Mouse (Mus musculus): ENCODE measurements at regions not wholly inside any gene's neighbourhood (a gene's known extent, or its start where the extent isn't known, plus 50 kb on each side); places are given as distances from the start of the nearest gene placed in this dataset.

GRCm38 (mm10) chr6:36004701-36005100 is 383.2 kb upstream of the Chrm2 start:
- ATAC-seq (replicated peaks; ENCODE audit: poor library complexity, severe bottlenecking), result peak; percentile 48; the same call in 1 of the 2 replicates

- ATAC-seq (replicated peaks; ENCODE audit: poor library complexity, severe bottlenecking), result no peak
Observed at GRCm38 (mm10) chr6:36002090-36002489, 385.8 kb upstream of the Chrm2 start.

GRCm38 (mm10) chr6:35988891-35989290 is 399.0 kb upstream of the Chrm2 start:
- ATAC-seq (replicated peaks; ENCODE audit: poor library complexity, severe bottlenecking), result peak; percentile 42; the same call in 1 of the 2 replicates

GRCm38 (mm10) chr6:35940071-35940470 is 400.4 kb upstream of the Mtpn start:
- ATAC-seq (replicated peaks; ENCODE audit: poor library complexity, severe bottlenecking), result no peak

GRCm38 (mm10) chr6:35924189-35924588 is 384.5 kb upstream of the Mtpn start:
- no peak for ATAC-seq (replicated peaks; ENCODE audit: poor library complexity, severe bottlenecking)

- ATAC-seq (replicated peaks; ENCODE audit: poor library complexity, severe bottlenecking), result no peak
Observed at GRCm38 (mm10) chr6:35897990-35898389, 358.3 kb upstream of the Mtpn start.

GRCm38 (mm10) chr6:35895692-35896091 is 356.0 kb upstream of the Mtpn start:
- no peak for ATAC-seq (replicated peaks; ENCODE audit: poor library complexity, severe bottlenecking)

GRCm38 (mm10) chr6:35874671-35875070 is 335.0 kb upstream of the Mtpn start:
- ATAC-seq (replicated peaks; ENCODE audit: poor library complexity, severe bottlenecking), result no peak

- no peak for ATAC-seq (replicated peaks; ENCODE audit: poor library complexity, severe bottlenecking)
Observed at GRCm38 (mm10) chr6:35871388-35871787, 331.7 kb upstream of the Mtpn start.

- no peak for ATAC-seq (replicated peaks; ENCODE audit: poor library complexity, severe bottlenecking)
Observed at GRCm38 (mm10) chr6:35864218-35864617, 324.5 kb upstream of the Mtpn start.

GRCm38 (mm10) chr6:35853993-35854392 is 314.3 kb upstream of the Mtpn start:
- ATAC-seq (replicated peaks; ENCODE audit: poor library complexity, severe bottlenecking), result no peak

- no peak for ATAC-seq (replicated peaks; ENCODE audit: poor library complexity, severe bottlenecking)
Observed at GRCm38 (mm10) chr6:35816657-35817056, 277.0 kb upstream of the Mtpn start.

- ATAC-seq (replicated peaks; ENCODE audit: poor library complexity, severe bottlenecking), result no peak
Observed at GRCm38 (mm10) chr6:35814476-35814875, 274.8 kb upstream of the Mtpn start.

- ATAC-seq (replicated peaks; ENCODE audit: poor library complexity, severe bottlenecking), result peak; percentile 80
Observed at GRCm38 (mm10) chr6:35805738-35806137, 266.1 kb upstream of the Mtpn start.

GRCm38 (mm10) chr6:35804041-35804440 is 264.4 kb upstream of the Mtpn start:
- ATAC-seq (replicated peaks; ENCODE audit: poor library complexity, severe bottlenecking), result no peak

- no peak for ATAC-seq (replicated peaks; ENCODE audit: poor library complexity, severe bottlenecking)
Observed at GRCm38 (mm10) chr6:35779706-35780105, 240.0 kb upstream of the Mtpn start.

- peak; percentile 67 for ATAC-seq (replicated peaks; ENCODE audit: poor library complexity, severe bottlenecking)
Observed at GRCm38 (mm10) chr6:35770907-35771306, 231.2 kb upstream of the Mtpn start.

- no peak for ATAC-seq (replicated peaks; ENCODE audit: poor library complexity, severe bottlenecking)
Observed at GRCm38 (mm10) chr6:35759606-35760246, 220.0 kb upstream of the Mtpn start.

- no peak for ATAC-seq (replicated peaks; ENCODE audit: poor library complexity, severe bottlenecking)
Observed at GRCm38 (mm10) chr6:35746034-35746433, 206.3 kb upstream of the Mtpn start.

GRCm38 (mm10) chr6:35705587-35705986 is 165.9 kb upstream of the Mtpn start:
- ATAC-seq (replicated peaks; ENCODE audit: poor library complexity, severe bottlenecking), result no peak

- no peak for ATAC-seq (replicated peaks; ENCODE audit: poor library complexity, severe bottlenecking)
Observed at GRCm38 (mm10) chr6:35667062-35667461, 127.4 kb upstream of the Mtpn start.

GRCm38 (mm10) chr6:35651401-35651800 is 111.7 kb upstream of the Mtpn start:
- no peak for ATAC-seq (replicated peaks; ENCODE audit: poor library complexity, severe bottlenecking)

GRCm38 (mm10) chr6:35645210-35645609 is 105.5 kb upstream of the Mtpn start:
- no peak for ATAC-seq (replicated peaks; ENCODE audit: poor library complexity, severe bottlenecking)

All from granulocyte monocyte progenitor cell, adult 5-6 weeks (primary cell).